Mouse (Mus musculus) spleen, adult 2 months (tissue): ENCODE results near the gene Gm49405. TPM values are rescaled to one million over a fixed set of nuclear protein-coding genes. Genes with fewer than 3 reads are reported as not detected.
"Not testable (repeated sequence)": the region's sequence is repeated elsewhere in the genome, so short reads cannot be mapped to it uniquely, and the experiment has no call there.

ENCODE experiments used
- DNase-seq, 2 experiments: peaks; one replicate each; pipeline versions ENCODE4 v3.0.0 to v3.0.0-alpha.2; 2012 to 2021; ENCODE audit warnings: low spot score in 2 of 2, low read depth in 1 of 2
- H3K27ac ChIP-seq: fragments of 200-500 bp; 2 replicates; pipeline ENCODE4 v1.5.1; 2012; ENCODE audit warnings: low read length, inconsistent platforms; ENCODE audit not compliant: insufficient read depth
- H3K27me3 ChIP-seq: fragments of 200-500 bp; 2 replicates; pipeline ENCODE4 v1.6.1; 2012; ENCODE audit warnings: mild to moderate bottlenecking, moderate library complexity, low read length, inconsistent platforms; ENCODE audit not compliant: control insufficient read depth, insufficient read depth
- H3K36me3 ChIP-seq: fragments of 200-500 bp; 2 replicates; pipeline ENCODE4 v1.6.1; 2012; ENCODE audit warnings: mild to moderate bottlenecking, low read length, inconsistent platforms; ENCODE audit not compliant: control insufficient read depth, insufficient read depth
- H3K4me1 ChIP-seq: fragments of 200-500 bp; 2 replicates; pipeline ENCODE4 v1.6.1; 2011; ENCODE audit warnings: inconsistent platforms; ENCODE audit not compliant: control insufficient read depth, insufficient read depth, insufficient read length
- H3K4me3 ChIP-seq: fragments of 200-500 bp; 2 replicates; pipeline ENCODE4 v1.5.1; 2011; ENCODE audit warnings: mild to moderate bottlenecking, inconsistent platforms; ENCODE audit not compliant: insufficient read depth, insufficient read length; ENCODE audit errors: extremely low read depth
- CTCF ChIP-seq: fragments of 200-500 bp; IDR thresholded peaks from 2 replicates; pipeline ENCODE4 v1.5.1; 2011; ENCODE audit warnings: mild to moderate bottlenecking, inconsistent platforms; ENCODE audit not compliant: insufficient read depth, insufficient read length, insufficient replicate concordance; ENCODE audit errors: extremely low read depth
- POLR2A ChIP-seq: fragments of 200-500 bp; IDR thresholded peaks from 2 replicates; pipeline ENCODE4 v1.6.1; 2011; ENCODE audit warnings: low read depth, low read length, inconsistent platforms
- WGBS: fragments of 180-500 bp; shearing (Covaris S2); methylation state at CpG from one replicate; pipeline ENCODE4 v1.1.7; 2018; 5-methylcytosine and 5-hydroxymethylcytosine counted together
- polyA plus RNA-seq: library from polyadenylated mRNA; depleted of rRNA; stranded (reverse); fragments of >200 nt; gene quantifications from 2 replicates; pipeline ENCODE4 v1.2.3, GENCODE M21; 2012; rRNA removed

Gm49405 gene
- 2.9 and 3.1 TPM in 2 replicates for polyA plus RNA-seq

DNA sequence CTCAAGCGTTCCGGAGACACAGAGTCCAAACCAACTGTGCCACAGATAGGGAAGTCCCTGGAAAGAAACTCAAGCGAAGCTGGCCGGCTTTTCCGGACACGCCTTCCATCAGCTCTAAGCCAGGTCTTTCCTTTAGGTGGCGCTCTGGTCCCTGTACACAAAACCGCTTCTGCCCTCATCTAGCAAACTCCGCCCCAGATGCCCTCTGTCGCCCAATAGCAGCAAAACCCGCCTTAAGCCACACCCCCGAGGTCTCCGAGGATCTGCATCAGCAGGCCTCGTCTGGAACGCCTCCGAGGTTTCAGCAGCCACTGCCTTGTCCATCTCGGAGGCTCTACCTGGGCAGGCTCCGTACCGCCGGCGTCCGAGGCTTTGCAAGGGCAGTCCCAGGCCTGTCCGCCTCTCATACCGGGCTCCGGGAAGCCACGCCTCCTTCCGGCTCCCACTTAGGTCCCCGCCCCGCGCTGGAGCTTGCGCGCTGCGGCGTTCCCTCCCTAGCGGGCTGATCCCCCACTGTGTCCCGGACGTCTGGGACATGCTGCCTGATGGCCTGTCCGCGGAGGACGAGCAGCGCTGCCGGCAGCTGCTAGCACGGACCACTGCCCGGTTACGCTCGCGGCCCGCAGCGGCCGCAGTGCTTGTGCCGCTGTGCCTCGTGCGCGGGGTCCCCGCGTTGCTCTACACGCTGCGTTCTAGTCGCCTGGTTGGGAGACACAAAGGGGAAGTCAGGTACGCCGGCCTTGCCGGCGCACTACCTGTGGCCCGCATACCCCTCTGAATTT, at the start of gene Gm49405, which contains the start of gene Nudt8:
Gene Gm49405, plus strand, starts transcription at position 508 of the 782 bp plus-strand sequence.
Gene Nudt8, plus strand, starts transcription at position 462 of the 782 bp plus-strand sequence.
- Histone ChIP-seq H3K4me1 (peaks cover 4% of the 10 kb centered on the region; the same call in 1 of the 2 replicates), H3K36me3 (0 out of 2 replicates have a peak, but pooled peaks cover under 1% of the 10 kb centered on the region), H3K4me3 (peak within 1 kb of the TSS; percentile 84), H3K27ac (peak within 1 kb of the TSS; percentile 93), H3K27me3 (no peaks in the 10 kb centered on the region)
- TF ChIP-seq CTCF (peak; percentile 73), POLR2A (peak; percentile 88)
- under 1% methylated on average over 64 of the region's 64 CpGs for whole genome bisulfite sequencing
- DNase-seq = peak; percentile 91 to 95

DNA sequence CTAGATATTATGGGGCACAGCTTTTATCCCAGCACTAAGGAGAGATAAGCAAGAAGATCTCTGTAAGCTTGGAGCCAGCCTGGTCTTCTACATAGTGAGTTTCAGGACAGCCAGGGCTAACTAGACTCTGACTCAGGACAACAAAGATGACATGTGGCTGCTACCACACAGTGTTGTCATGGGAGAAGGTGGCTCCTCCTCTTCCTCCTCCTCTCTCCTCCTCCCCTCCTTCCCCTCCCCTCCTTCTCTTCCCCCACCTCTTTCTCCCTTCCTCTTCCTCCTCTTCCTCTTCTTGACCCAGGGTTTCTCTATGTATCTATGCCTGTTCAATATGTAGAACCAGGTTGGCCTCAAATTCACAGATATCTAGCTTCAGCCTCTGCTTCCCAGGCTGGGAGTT, 49.0 kb upstream of the Gm49405 start:
- H3K36me3 ChIP-seq = peaks cover 30% of the 10 kb centered on the region
- no peak overlapping the region for H3K27ac ChIP-seq
- no peak for DNase-seq
- no peaks in the 10 kb centered on the region for H3K27me3 ChIP-seq
- no peak overlapping the region for H3K4me3 ChIP-seq
- H3K4me1 ChIP-seq = no peaks in the 10 kb centered on the region
- TF ChIP-seq POLR2A = no peak
- TF ChIP-seq CTCF = no peak

DNA sequence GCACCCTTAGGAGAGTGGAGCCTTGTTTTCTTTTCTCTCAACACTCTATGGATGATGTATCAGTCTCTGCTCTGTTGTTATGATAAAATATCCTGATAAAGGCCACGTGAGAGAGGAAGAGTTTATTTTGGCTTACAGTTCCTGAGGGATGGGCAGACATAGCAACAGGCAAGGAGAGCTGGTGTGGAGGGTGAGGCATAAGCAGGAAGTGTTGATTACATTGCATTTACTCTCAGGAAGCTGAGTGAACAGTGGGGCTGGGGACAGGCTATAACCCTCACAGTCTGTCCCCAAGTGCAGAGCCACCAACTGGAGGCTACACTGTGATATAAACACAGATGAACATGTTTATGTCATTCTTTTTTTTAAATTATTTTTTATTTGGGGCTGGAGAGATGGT, 48.3 kb upstream of the Gm49405 start:
- WGBS = 65% methylated on average over 1 of the region's 1 CpGs
- DNase-seq = no peak
- H3K4me3 ChIP-seq = no peak overlapping the region
- peaks cover 26% of the 10 kb centered on the region for H3K36me3 ChIP-seq
- no peaks in the 10 kb centered on the region for H3K27me3 ChIP-seq
- no peak overlapping the region for H3K27ac ChIP-seq
- H3K4me1 ChIP-seq = no peaks in the 10 kb centered on the region
- TF ChIP-seq CTCF (no peak), POLR2A (no peak)

DNA sequence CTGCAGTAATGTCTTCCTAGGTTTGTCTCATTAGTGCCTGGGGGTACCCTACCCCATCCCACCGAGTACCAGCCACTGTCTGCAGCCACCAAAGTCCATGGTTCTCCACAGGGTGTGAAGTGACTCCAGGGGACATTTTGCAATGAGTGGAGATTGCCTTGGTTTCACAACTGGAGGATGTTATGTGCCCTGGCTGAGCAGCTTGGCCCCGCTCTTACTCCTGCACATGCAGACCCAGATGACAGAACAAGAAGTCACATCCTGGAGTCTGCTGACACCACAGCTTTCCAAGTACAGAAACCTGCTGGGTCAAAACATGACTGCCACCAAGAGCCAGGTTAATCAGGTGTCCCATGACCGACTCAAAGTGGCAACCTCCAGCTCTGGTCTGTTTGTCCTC, 45.4 kb upstream of the Gm49405 start:
- no peak for DNase-seq
- no peak for TF ChIP-seq POLR2A
- no peak for TF ChIP-seq CTCF
- no peak overlapping the region for H3K27ac ChIP-seq
- 75% methylated on average over 3 of the region's 3 CpGs for WGBS
- H3K4me3 ChIP-seq = no peak overlapping the region
- H3K36me3 ChIP-seq = peaks cover 2% of the 10 kb centered on the region; the same call in 1 of the 2 replicates
- no peaks in the 10 kb centered on the region for H3K4me1 ChIP-seq
- H3K27me3 ChIP-seq = no peaks in the 10 kb centered on the region

DNA sequence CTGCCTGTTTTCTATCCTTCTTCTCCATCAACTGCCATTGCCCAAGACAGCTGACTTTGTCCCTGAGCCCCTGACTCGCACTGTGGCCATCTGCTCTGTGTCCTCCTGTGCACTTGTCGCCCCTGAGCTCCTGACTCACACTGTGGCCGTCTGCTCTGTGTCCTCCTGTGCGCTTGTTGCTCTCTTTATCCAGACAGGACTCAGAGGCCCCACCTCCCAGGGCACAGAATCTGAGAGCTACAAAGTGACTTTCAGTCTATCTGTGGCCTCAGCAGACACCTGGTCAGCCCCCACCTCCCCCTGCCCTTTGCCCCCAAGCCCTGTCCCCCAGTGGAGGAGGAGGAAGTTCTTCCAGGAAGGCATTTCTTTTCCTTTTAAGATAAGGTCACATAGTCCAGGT, 44.6 kb upstream of the Gm49405 start:
- no peak for TF ChIP-seq POLR2A
- TF ChIP-seq CTCF = no peak
- H3K36me3 ChIP-seq = no peaks in the 10 kb centered on the region
- no peak overlapping the region for H3K27ac ChIP-seq
- no peaks in the 10 kb centered on the region for H3K4me1 ChIP-seq
- no peaks in the 10 kb centered on the region for H3K27me3 ChIP-seq
- H3K4me3 ChIP-seq = no peak overlapping the region
- 89% methylated on average over 4 of the region's 4 CpGs for WGBS
- DNase-seq = no peak

DNA sequence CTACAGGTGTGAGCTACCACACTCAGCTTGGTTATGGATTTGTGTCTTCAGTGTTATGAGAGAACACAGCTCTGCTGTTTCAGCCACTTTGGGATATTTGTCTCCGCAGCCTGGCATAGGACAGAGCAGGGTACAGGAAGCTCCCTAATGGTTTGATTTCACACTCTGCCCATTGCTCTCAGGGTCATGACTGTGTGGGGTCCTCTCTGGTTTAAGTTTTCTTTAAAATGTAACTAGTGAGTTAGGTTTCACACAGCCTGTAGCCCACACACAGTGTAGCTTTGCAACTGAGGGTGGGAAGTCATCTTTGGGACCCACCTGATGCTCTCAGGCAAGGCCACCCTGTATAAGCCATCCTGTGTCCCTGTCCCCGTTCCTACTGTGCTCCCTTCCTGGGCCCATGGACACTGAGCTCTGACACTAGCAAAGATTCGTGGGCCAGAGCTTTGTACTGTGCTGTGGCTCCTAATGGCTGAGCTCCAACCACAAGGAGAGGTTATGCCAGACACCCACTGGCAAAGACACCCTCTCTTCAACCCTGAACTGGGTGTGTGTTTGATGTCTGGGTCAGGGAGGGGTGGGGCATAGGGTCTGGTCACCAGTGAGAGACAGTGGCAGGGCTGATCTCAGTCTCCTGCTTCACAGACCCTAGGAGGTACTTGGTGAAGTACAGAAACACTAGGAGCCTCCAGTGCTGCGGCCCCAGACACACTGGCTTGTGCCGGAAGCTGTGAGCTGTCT, 43.0 kb upstream of the Gm49405 start:
- H3K27ac ChIP-seq, H3K27me3 ChIP-seq, H3K36me3 ChIP-seq, H3K4me1 ChIP-seq, DNase-seq, H3K4me3 ChIP-seq: not testable (repeated sequence)
- 86% methylated on average over 5 of the region's 5 CpGs for WGBS

DNA sequence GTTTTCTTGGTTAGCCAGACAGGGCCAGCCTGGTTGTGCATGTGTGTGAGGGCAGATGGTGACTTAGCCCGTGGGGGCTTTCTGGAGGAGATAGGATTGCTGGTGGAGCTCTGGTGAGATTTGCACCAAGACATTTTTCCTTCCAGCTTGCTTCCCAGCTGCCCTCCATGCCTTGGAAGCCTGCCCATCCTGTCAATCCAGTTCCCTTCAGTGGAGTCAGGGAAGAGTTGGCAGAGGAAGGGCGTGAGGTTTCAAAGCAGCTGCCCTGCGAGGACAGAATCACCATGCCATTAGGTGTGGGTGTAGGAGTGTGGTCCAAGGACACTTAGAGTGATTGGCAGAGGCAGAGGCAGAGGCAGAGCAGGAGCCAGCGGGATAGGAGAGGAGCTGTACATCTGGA, 42.0 kb upstream of the Gm49405 start, which contains the start of gene Aldh3b3:
Gene Aldh3b3, plus strand, starts transcription at position 176 of the 400 bp plus-strand sequence.
- DNase-seq = no peak
- Histone ChIP-seq H3K27ac (no peak within 1 kb of the TSS), H3K36me3 (no peaks in the 10 kb centered on the region), H3K4me1 (no peaks in the 10 kb centered on the region), H3K4me3 (no peak within 1 kb of the TSS), H3K27me3 (no peaks in the 10 kb centered on the region)
- TF ChIP-seq CTCF = no peak
- no peak for TF ChIP-seq POLR2A
- 84% methylated on average over 4 of the region's 4 CpGs for WGBS
